Mouse (Mus musculus) MEL (cell line): Measurements from ENCODE around the gene Fgfr2.

Experiments
- CHD1 ChIP-seq: IDR thresholded peaks from 2 replicates; pipeline ENCODE4 v1.6.1; 2012; ENCODE audit warnings: low read depth, mild to moderate bottlenecking, inconsistent platforms, low read length, improper control_type of control experiment
- CHD2 ChIP-seq: IDR thresholded peaks from 2 replicates; pipeline ENCODE4 v1.6.1; 2011; ENCODE audit warnings: low read length, improper control_type of control experiment
- CTCF ChIP-seq, 3 experiments: IDR thresholded peaks in 2 of 3; conservative IDR thresholded peaks in 1 of 3; 2 replicates each; pipeline ENCODE4 v1.5.1; 2011 to 2012; ENCODE audit warnings: low read length in 3 of 3, low read depth in 2 of 3, mild to moderate bottlenecking in 2 of 3, improper control_type of control experiment in 1 of 3, inconsistent platforms in 1 of 3, mixed read lengths in 1 of 3, moderate library complexity in 1 of 3; ENCODE audit not compliant: control insufficient read depth in 1 of 3, insufficient read depth in 1 of 3, poor library complexity in 1 of 3, severe bottlenecking in 1 of 3
- ELF1 ChIP-seq: IDR thresholded peaks from 2 replicates; pipeline ENCODE4 v1.6.1; 2014; ENCODE audit warnings: low read depth, mild to moderate bottlenecking, inconsistent platforms, low read length, improper control_type of control experiment, moderate library complexity
- GATA1 ChIP-seq: IDR thresholded peaks from 2 replicates; pipeline ENCODE4 v1.6.1; 2011; ENCODE audit warnings: low read depth, low read length, improper control_type of control experiment
- KAT2A ChIP-seq: conservative IDR thresholded peaks from 2 replicates; pipeline ENCODE4 v1.6.1; 2012; ENCODE audit warnings: low read depth, low read length, improper control_type of control experiment, inconsistent platforms
- MAFK ChIP-seq: IDR thresholded peaks from 2 replicates; pipeline ENCODE4 v1.6.1; 2011; ENCODE audit warnings: low read depth, mild to moderate bottlenecking, low read length, improper control_type of control experiment, borderline replicate concordance
- POLR2A ChIP-seq, 2 experiments: IDR thresholded peaks; 2 replicates each; pipeline ENCODE4 v1.6.1; 2011 to 2012; ENCODE audit warnings: low read length in 2 of 2, mild to moderate bottlenecking in 2 of 2, control low read depth in 1 of 2, improper control_type of control experiment in 1 of 2, low read depth in 1 of 2, moderate library complexity in 1 of 2; ENCODE audit not compliant: control insufficient read depth in 1 of 2, insufficient read depth in 1 of 2, poor library complexity in 1 of 2
- POLR2AphosphoS2 ChIP-seq: IDR thresholded peaks from 2 replicates; pipeline ENCODE4 v1.6.1; 2011; ENCODE audit warnings: low read length, improper control_type of control experiment
- RAD21 ChIP-seq: IDR thresholded peaks from 2 replicates; pipeline ENCODE4 v1.6.1; 2011; ENCODE audit warnings: mild to moderate bottlenecking, low read depth, low read length, improper control_type of control experiment
- UBTF ChIP-seq: IDR thresholded peaks from 2 replicates; pipeline ENCODE4 v1.6.1; 2012; ENCODE audit warnings: low read depth, mild to moderate bottlenecking, inconsistent platforms, low read length, improper control_type of control experiment, moderate library complexity, borderline replicate concordance; ENCODE audit not compliant: insufficient read depth
- ZNF384 ChIP-seq: IDR thresholded peaks from 2 replicates; pipeline ENCODE4 v1.6.1; 2012; ENCODE audit warnings: low read depth, mild to moderate bottlenecking, inconsistent platforms, low read length, improper control_type of control experiment

GRCm38 (mm10) chr7:130269124-130269867 lies 2853.9 kb downstream of the Fgfr2 start:
- TF ChIP-seq CTCF (IDR thresholded peaks at IDR 0.05 in 2 of 3, conservative IDR thresholded peaks at IDR 0.05 in 1 of 3; ENCODE audit: control insufficient read depth in 1 of 3, insufficient read depth in 1 of 3, low read depth in 2 of 3, low read length in 3 of 3, poor library complexity in 1 of 3, severe bottlenecking in 1 of 3), result no peak
- TF ChIP-seq RAD21, result no peak
- no peak for TF ChIP-seq POLR2A (IDR thresholded peaks at IDR 0.05; ENCODE audit: control insufficient read depth in 1 of 2, insufficient read depth in 1 of 2, low read depth in 1 of 2, low read length in 2 of 2, poor library complexity in 1 of 2)
- no peak for TF ChIP-seq ZNF384
- no peak for TF ChIP-seq CHD2
- TF ChIP-seq UBTF, result no peak
- TF ChIP-seq GATA1, result no peak
- TF ChIP-seq KAT2A, result no peak
- no peak for TF ChIP-seq POLR2AphosphoS2
- TF ChIP-seq ELF1, result no peak
- TF ChIP-seq CHD1, result no peak
- no peak for TF ChIP-seq MAFK
